Comparison of ENCODE assay signal across 7 mouse cellular contexts in the genomic region with DNA sequence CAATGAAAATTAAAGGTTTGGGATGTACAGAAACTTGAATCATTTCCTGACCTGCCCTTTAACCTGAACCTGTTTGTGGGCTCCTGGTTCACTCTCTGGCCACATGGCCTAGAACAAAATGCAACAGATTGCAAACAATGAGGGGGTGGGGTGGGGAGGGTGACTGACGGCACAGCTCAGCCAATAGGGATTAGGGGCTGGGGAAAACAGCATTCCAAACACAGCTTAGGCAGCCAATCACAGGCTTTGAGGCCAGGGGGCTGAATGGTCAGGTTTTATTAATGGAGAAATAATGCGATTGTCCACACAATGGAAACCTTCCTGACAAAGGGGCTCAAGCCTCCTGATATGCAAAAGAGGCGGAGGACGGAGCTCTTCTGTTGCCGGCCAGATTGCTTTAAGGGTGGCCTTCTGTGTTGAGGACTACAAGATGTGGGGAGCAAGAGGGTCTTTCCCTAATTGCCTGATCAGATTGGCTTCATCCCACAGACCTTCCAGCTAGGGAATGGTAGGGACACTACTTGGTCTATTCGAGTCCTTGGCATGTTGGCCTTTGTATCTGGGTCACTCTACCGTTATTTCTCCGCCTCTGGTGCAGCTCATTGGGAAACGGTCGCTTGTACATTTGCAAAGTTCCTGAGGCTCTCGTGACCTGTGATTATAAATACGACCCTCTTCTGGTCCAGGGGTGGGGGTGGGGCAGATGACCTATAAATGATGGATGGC. TPM values are rescaled to one million over a fixed set of nuclear protein-coding genes. Genes with fewer than 3 reads are reported as not detected.
DNase-seq lines count a peak whose midpoint lies in the region; ATAC-seq and TF ChIP-seq lines count a peak whose summit lies in the region.

No protein-coding gene starts in this region.

- peak; percentile 67 for DNase-seq in liver, postnatal 0 days
- no peak for DNase-seq in heart, postnatal 4 days

- no peak for TF ChIP-seq POLR2A in ES-Bruce4 (IDR thresholded peaks at IDR 0.05; ENCODE audit: insufficient read depth, low read length)

- H3K27me3 ChIP-seq in E14TG2a.4 (ENCODE audit: insufficient read depth, low read length) (peaks cover 46% of the 10 kb centered on the region), ES-Bruce4 (ENCODE audit: control insufficient read depth, insufficient read depth, low read length, poor library complexity, severe bottlenecking) (no peaks in the 10 kb centered on the region)
- H3K27me3 ChIP-seq in forebrain, embryonic 16.5 days (replicated peaks; ENCODE audit: control insufficient read depth, insufficient read depth, low read length), result no peaks in the 10 kb centered on the region
- peaks cover 40% of the 10 kb centered on the region for H3K27me3 ChIP-seq in liver, postnatal 0 days (ENCODE audit: insufficient read depth, low read length)

- H3K4me1 ChIP-seq in E14TG2a.4 (replicated peaks; ENCODE audit: low read depth, low read length) (peaks cover 72% of the 10 kb centered on the region), ES-Bruce4 (ENCODE audit: control insufficient read depth, insufficient read depth, low read length) (peaks cover 12% of the 10 kb centered on the region)
- H3K4me1 ChIP-seq in forebrain, embryonic 16.5 days (replicated peaks; ENCODE audit: control insufficient read depth, insufficient read depth, low read length), result peaks cover 46% of the 10 kb centered on the region
- H3K4me1 ChIP-seq in liver, postnatal 0 days (ENCODE audit: insufficient read depth), result peaks cover 11% of the 10 kb centered on the region; the same call in 1 of the 2 replicates

- H3K4me2 ChIP-seq in forebrain, embryonic 16.5 days (ENCODE audit: low read length), result peak overlapping the region; percentile 89
- H3K4me2 ChIP-seq in liver, postnatal 0 days (ENCODE audit: low read depth, low read length), result peak overlapping the region; percentile 44

- H3K36me3 ChIP-seq in E14TG2a.4 (ENCODE audit: insufficient read depth, low read length) (0 out of 2 replicates have a peak, but pooled peaks cover 3% of the 10 kb centered on the region), ES-Bruce4 (ENCODE audit: control insufficient read depth, insufficient read depth, low read length, poor library complexity, severe bottlenecking) (no peaks in the 10 kb centered on the region)
- peaks cover 11% of the 10 kb centered on the region for H3K36me3 ChIP-seq in forebrain, embryonic 16.5 days (ENCODE audit: control insufficient read depth, insufficient read depth)
- no peaks in the 10 kb centered on the region for H3K36me3 ChIP-seq in liver, postnatal 0 days (replicated peaks; ENCODE audit: insufficient read depth, low read length)

- H3K4me3 ChIP-seq in E14TG2a.4 (replicated peaks; ENCODE audit: low read length) (peak overlapping the region; percentile 62), ES-Bruce4 (ENCODE audit: low read depth, low read length) (peak overlapping the region; percentile 48)
- peak overlapping the region; percentile 97 for H3K4me3 ChIP-seq in forebrain, embryonic 16.5 days (replicated peaks; ENCODE audit: low read length)
- H3K4me3 ChIP-seq in liver, postnatal 0 days (ENCODE audit: low read depth, low read length), result no peak overlapping the region

- H3K9me3 ChIP-seq in E14TG2a.4 (ENCODE audit: low read length) (no peaks in the 10 kb centered on the region), ES-Bruce4 (replicated peaks; ENCODE audit: control insufficient read depth, insufficient read depth, low read length, poor library complexity, severe bottlenecking) (no peaks in the 10 kb centered on the region)
- no peaks in the 10 kb centered on the region for H3K9me3 ChIP-seq in forebrain, embryonic 16.5 days (ENCODE audit: control insufficient read depth, low read length)
- no peaks in the 10 kb centered on the region for H3K9me3 ChIP-seq in liver, postnatal 0 days (ENCODE audit: low read length)

- ATAC-seq in forebrain, embryonic 16.5 days, result peak; percentile 67
- ATAC-seq in liver, postnatal 0 days, result peak; percentile 81
- no peak for ATAC-seq in erythroid progenitor cell, adult 5-6 weeks (replicated peaks; ENCODE audit: low FRiP score, poor library complexity, severe bottlenecking)
- ATAC-seq in inflammation-experienced regulatory T-cells, adult 6 months, result no peak

- TF ChIP-seq CTCF in E14TG2a.4 (conservative IDR thresholded peaks at IDR 0.05; ENCODE audit: low read length) (no peak), ES-Bruce4 (IDR thresholded peaks at IDR 0.05; ENCODE audit: low read depth, low read length) (no peak)
- TF ChIP-seq CTCF in liver, postnatal 0 days (IDR thresholded peaks at IDR 0.05; ENCODE audit: low read depth), result no peak

- no peak for TF ChIP-seq EP300 in ES-Bruce4 (IDR thresholded peaks at IDR 0.05; ENCODE audit: insufficient read depth, low read depth, low read length)
- TF ChIP-seq EP300 in liver, postnatal 0 days (IDR thresholded peaks at IDR 0.05; ENCODE audit: low read depth), result no peak

- WGBS in forebrain, embryonic 16.5 days, result 3% methylated on average over 12 of the region's 12 CpGs
- 33% methylated on average over 12 of the region's 12 CpGs for WGBS in liver, postnatal 0 days (ENCODE audit: insufficient replicate concordance)

- H3K27ac ChIP-seq in ES-Bruce4 (ENCODE audit: insufficient read depth, low read length), result peak overlapping the region; percentile 74
- peak overlapping the region; percentile 83 for H3K27ac ChIP-seq in forebrain, embryonic 16.5 days (ENCODE audit: low read length)
- H3K27ac ChIP-seq in liver, postnatal 0 days (ENCODE audit: low read depth), result peak overlapping the region; percentile 71

- H3K9ac ChIP-seq in ES-Bruce4 (ENCODE audit: low read depth, poor library complexity, severe bottlenecking), result no peak overlapping the region
- peak overlapping the region; percentile 69 for H3K9ac ChIP-seq in forebrain, embryonic 16.5 days (replicated peaks; ENCODE audit: low read depth, low read length)
- H3K9ac ChIP-seq in liver, postnatal 0 days (replicated peaks), result peak overlapping the region; percentile 42; the same call in 1 of the 2 replicates

RNA-seq across cellular contexts. Expression of a gene that starts 3.2 kb away (rescaled TPM):
- 16.8 and 17.1 TPM in 2 replicates for polyA plus RNA-seq in ES-Bruce4 (2011; ENCODE audit: insufficient read depth, insufficient read length, low read depth, missing spikeins)
- polyA plus RNA-seq in forebrain, embryonic 16.5 days (2015; fragmentation: Nextera tagmentation; extraction: Ambion mirVana), result 71.6 and 85.9 TPM in 2 replicates
- 1.2 and 1.5 TPM in 2 replicates for polyA plus RNA-seq in liver, postnatal 0 days (2015; fragmentation: Nextera tagmentation; extraction: Ambion mirVana)
- not detected in 2 replicates for total RNA-seq in erythroid progenitor cell, adult 5-6 weeks (2015; ENCODE audit: low replicate concordance)
- total RNA-seq in erythroid progenitor cell, adult 5-6 weeks (2017; ENCODE audit: low replicate concordance), result not detected in 2 replicates
- polyA plus RNA-seq in inflammation-experienced regulatory T-cells, adult 6 months (2017; shearing (Covaris generic)), result not detected
- under 1 TPM; 0.14 to 0.29 TPM for total RNA-seq in heart, postnatal 4 days (2021)

RNA-seq across cellular contexts. Expression of a gene that starts 17.7 kb away (rescaled TPM):
- polyA plus RNA-seq in ES-Bruce4 (2011; ENCODE audit: insufficient read depth, insufficient read length, low read depth, missing spikeins), result 32.7 and 33.0 TPM in 2 replicates
- 34.1 and 35.7 TPM in 2 replicates for polyA plus RNA-seq in forebrain, embryonic 16.5 days (2015; fragmentation: Nextera tagmentation; extraction: Ambion mirVana)
- 7.1 and 7.5 TPM in 2 replicates for polyA plus RNA-seq in liver, postnatal 0 days (2015; fragmentation: Nextera tagmentation; extraction: Ambion mirVana)
- total RNA-seq in erythroid progenitor cell, adult 5-6 weeks (2015; ENCODE audit: low replicate concordance), result 1.3 and 3.6 TPM in 2 replicates
- 6.0 and 9.9 TPM in 2 replicates for total RNA-seq in erythroid progenitor cell, adult 5-6 weeks (2017; ENCODE audit: low replicate concordance)
- 10 to 100 TPM; 10.7 to 20.6 (median 19.9) TPM for polyA plus RNA-seq in inflammation-experienced regulatory T-cells, adult 6 months (2017; shearing (Covaris generic))
- total RNA-seq in heart, postnatal 4 days (2021), result 1 to 10 TPM; 8.9 to 9.5 TPM

RNA-seq across cellular contexts. Expression of a gene that starts 37.7 kb away (rescaled TPM):
- polyA plus RNA-seq in ES-Bruce4 (2011; ENCODE audit: insufficient read depth, insufficient read length, low read depth, missing spikeins), result 0.93 and 1.7 TPM in 2 replicates
- polyA plus RNA-seq in forebrain, embryonic 16.5 days (2015; fragmentation: Nextera tagmentation; extraction: Ambion mirVana), result 34.3 and 37.2 TPM in 2 replicates
- polyA plus RNA-seq in liver, postnatal 0 days (2015; fragmentation: Nextera tagmentation; extraction: Ambion mirVana), result not detected in 2 replicates
- total RNA-seq in erythroid progenitor cell, adult 5-6 weeks (2015; ENCODE audit: low replicate concordance), result not detected in 2 replicates
- total RNA-seq in erythroid progenitor cell, adult 5-6 weeks (2017; ENCODE audit: low replicate concordance), result not detected in 2 replicates
- 1 to 10 TPM in 2 of 3 experiments, under 1 TPM in 1; 0.68 to 1.5 (median 1.3) TPM for polyA plus RNA-seq in inflammation-experienced regulatory T-cells, adult 6 months (2017; shearing (Covaris generic))
- total RNA-seq in heart, postnatal 4 days (2021), result under 1 TPM; 0.14 to 0.20 TPM

Comparison
In these comparisons a context has a peak if more than half of its experiments do, and no peak if none do; other contexts are left out.
1. ATAC-seq: peak in forebrain, embryonic 16.5 days (single experiment) and liver, postnatal 0 days (single experiment); none in erythroid progenitor cell, adult 5-6 weeks (single experiment) and inflammation-experienced regulatory T-cells, adult 6 months (single experiment).
2. RNA of a gene that starts 37.7 kb away (polyA plus RNA-seq): 34.3 to 37.2 TPM in forebrain, embryonic 16.5 days; 0.68 to 1.5 TPM in inflammation-experienced regulatory T-cells, adult 6 months, 0.93 to 1.7 TPM in ES-Bruce4 and not detected in liver, postnatal 0 days; every median in the first group is over 10 times any median in the second.
3. Peak in every context shown above with its lines, with median percentiles within 50 percentile points of each other: H3K27ac ChIP-seq.